Mouse (Mus musculus) frontal cortex, adult 2 months (tissue): ENCODE measurements around the gene Amer2. TPM values are rescaled to one million over a fixed set of nuclear protein-coding genes. Genes with fewer than 3 reads are reported as not detected.

ENCODE experiments used
- DNase-seq, 2 experiments: peaks; one replicate each; pipeline ENCODE4 v3.0.0; 2022; ENCODE audit warnings: low spot score in 1 of 2; ENCODE audit errors: extremely low spot score in 1 of 2
- polyA plus RNA-seq: library from polyadenylated mRNA; depleted of rRNA; stranded (reverse); fragments of >200 nt; gene quantifications from 2 replicates; pipeline ENCODE4 v1.2.3, GENCODE M21; 2012

Amer2 gene
- polyA plus RNA-seq, 1 experiment: 22.4 TPM

DNA sequence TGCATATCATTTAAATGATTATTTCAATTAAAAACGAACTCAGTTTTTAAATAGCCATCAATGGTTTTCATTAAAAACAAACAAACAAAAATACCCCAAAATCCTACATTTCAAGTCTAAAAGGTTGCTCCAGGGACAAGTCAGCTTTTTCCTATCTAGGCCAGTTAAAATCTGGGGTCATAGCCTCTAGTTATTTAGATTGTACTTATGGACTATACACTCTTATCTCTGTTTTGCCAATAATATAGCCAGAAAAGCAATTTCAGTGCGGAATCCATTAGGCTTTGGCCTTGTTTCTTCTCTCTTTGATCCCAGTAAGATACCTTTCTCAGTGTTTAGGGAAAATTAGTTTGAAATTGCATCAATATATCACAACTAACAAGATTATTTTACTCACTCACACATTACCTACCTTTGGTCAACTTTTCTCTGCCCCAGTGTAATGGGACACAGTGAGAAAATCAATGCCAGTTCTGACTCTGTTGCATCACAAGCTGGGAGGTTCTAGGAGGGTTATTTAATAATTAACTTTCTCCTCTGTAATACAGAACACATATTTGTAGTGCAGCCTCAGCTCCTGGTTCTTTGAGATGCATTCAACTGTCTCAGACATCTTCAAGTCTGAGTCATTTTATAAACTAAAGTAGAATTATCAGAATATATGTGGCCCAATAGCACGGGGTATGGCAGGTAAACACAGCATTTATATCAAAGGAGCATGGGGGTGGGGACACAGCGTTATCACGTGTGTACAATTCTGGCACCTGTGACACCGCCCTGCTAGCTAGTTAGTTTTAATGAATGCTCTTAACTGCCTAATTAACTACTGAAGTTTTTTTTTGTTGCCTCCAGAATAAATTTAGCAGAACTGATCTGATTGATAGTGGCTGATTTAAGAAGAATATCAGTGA is 13.8 kb downstream of the Amer2 start:
- no peak for DNase-seq

- no peak for DNase-seq
These were observed 15.3 kb downstream of the Amer2 start for GRCm38 (mm10) chr14:60388332-60388731.

- no peak for DNase-seq
These were observed 19.1 kb downstream of the Amer2 start for GRCm38 (mm10) chr14:60392202-60392601.

DNA sequence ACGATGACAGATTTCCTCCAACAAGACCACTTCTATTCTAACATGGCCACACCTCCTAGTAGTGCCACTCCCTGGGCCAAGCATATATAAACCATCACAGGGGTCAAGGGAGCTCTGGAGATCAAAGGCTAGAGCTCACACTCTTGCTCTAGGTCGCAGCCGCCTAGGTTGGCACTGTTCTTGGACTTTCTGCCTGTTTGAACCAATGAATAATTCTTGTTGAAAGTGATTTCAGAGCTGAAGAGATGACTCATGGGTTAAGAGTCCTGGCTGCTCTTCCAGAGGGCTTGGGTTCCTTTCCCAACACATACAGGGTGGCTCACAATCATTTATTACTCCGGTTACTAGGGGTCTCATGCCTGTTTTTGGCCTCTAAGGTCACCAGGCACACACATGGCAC is 24.3 kb downstream of the Amer2 start:
- DNase-seq: no peak

- peak in 1 of 2 experiments; percentile 54 for DNase-seq
These were observed 25.8 kb downstream of the Amer2 start for GRCm38 (mm10) chr14:60398861-60399260.

GRCm38 (mm10) chr14:60403228-60403627 is 30.2 kb downstream of the Amer2 start:
- DNase-seq: no peak

DNA sequence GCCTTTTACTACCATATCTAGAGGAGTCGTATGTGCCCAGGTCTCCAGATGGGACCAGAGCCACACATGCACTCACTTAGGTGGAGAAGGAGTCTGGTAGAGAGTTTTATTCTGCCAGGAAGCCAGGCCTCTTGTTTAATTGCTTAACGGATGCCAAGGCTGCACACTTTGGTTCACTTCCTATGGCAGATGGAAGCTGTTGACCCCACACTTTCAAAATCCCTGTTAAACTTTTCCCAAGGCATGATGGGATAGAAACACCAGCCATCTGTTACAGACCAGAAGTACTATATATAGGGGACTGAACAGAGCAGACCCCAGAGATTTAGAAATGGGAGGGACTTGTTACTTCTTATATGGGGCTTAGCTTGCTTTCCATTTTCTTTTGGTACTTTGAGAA is 32.8 kb downstream of the Amer2 start:
- DNase-seq: no peak

DNA sequence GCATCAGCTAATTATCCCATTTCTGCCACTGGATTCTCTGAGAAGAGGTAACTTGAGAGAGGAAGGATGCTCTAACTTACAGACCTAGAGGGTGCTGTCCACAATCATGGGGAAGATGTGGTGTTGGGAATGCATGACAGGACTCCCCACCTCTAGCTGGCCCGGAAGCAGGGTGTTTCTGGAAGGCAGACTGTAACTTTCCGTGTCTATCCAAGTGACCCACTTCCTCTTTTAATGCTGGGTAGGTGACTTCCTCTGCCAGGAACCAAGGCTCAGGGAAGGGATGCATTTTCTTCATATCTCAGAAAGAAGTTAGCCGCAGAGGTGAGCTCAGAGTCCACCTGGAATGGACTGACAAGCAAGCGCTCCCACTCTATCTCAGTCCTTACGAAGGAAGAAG is 33.5 kb downstream of the Amer2 start:
- DNase-seq: no peak

- no peak for DNase-seq
These were observed 34.3 kb downstream of the Amer2 start for GRCm38 (mm10) chr14:60407319-60407718.

- peak; percentile 49 to 74 for DNase-seq
These were observed 36.8 kb downstream of the Amer2 start for GRCm38 (mm10) chr14:60409702-60410491.

GRCm38 (mm10) chr14:60411229-60411628 is 38.2 kb downstream of the Amer2 start:
- no peak for DNase-seq

- DNase-seq: peak; percentile 83 to 90
These were observed 41.6 kb downstream of the Amer2 start for GRCm38 (mm10) chr14:60414691-60415090.

GRCm38 (mm10) chr14:60417924-60418323 is 44.9 kb downstream of the Amer2 start:
- DNase-seq: peak in 1 of 2 experiments; percentile 44

DNA sequence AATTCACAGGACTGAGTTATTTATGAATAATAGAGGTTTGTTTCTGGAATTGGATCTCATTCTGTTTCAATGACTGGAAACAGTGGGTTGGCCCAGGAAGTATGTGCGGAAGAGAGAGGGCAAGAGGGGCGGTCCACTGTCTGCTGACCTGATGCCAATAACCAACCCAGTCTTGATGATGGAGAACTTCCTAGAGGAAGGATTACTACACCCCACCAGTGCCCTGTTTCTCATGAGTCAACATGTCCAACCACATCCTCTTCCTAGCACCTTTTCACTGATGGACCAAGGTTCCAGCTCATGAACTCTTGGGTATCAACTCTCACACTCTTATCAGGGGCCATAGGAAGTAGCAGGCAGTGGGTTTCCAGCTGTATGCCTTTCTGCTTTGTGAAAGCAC is 49.9 kb downstream of the Amer2 start:
- DNase-seq: no peak

- no peak for DNase-seq
These were observed 51.1 kb downstream of the Amer2 start for GRCm38 (mm10) chr14:60424174-60424573.

DNA sequence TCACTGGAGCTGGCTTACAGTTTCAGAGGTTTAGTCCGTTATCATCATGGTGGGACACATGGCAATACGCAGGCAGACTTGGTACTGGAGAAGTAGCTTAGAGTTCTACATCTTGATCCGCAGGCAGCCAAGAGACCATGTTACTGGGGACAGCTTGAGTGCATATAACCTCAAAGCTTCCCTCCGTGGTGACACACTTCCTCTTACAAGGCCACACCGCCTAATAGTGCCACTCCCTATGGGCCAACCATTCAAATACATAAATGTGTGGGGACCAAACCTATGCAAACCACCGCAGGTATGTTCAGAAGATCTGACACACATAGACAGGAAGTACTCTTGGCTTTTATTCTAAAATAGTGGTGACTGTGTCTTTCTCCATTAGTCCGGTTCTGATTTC is 52.5 kb downstream of the Amer2 start:
- DNase-seq: no peak

GRCm38 (mm10) chr14:60427896-60428295 is 54.8 kb downstream of the Amer2 start:
- no peak for DNase-seq

DNA sequence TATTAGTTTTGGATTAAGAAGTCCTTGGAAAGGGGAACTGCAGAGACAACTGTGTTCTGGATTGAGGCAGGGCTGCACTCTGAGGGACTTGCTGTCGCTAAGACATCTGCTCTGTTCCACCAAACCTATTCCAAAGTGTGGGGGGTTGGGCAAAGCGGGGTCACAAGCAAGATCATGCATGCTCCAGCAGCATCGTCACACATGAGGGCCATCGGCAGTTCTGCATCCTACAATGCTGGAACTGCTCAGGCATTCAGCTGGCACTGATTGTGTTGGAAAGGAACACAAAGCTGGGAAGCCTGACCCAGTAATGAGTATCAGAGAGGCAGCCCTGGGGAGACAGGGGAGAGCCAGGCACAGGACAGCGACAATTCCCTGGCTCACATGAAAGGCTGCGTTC is 56.5 kb downstream of the Amer2 start:
- no peak for DNase-seq

DNA sequence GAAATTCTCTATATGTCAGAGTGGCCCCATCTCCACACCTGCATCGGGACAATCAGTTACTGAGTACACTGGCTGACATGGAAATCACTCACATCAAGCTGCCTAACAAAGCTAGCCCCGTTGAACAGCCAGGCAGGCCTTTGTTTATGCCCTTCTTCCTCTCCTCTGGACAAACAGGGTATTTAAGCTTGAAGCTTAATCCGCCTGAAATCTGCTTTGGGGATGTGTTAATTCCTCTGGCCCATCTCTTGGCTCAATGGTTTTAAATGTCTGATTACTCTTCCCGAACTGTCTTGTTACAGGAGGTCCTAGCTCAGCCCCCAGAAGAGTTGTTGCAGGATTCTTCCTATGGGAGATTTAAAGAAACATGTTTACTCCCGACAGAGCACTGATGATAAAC is 58.5 kb downstream of the Amer2 start:
- no peak for DNase-seq

GRCm38 (mm10) chr14:60432136-60432535 is 59.1 kb downstream of the Amer2 start:
- no peak for DNase-seq

- DNase-seq: peak in 1 of 2 experiments; percentile 60
These were observed 62.5 kb downstream of the Amer2 start for GRCm38 (mm10) chr14:60435515-60435914.

DNA sequence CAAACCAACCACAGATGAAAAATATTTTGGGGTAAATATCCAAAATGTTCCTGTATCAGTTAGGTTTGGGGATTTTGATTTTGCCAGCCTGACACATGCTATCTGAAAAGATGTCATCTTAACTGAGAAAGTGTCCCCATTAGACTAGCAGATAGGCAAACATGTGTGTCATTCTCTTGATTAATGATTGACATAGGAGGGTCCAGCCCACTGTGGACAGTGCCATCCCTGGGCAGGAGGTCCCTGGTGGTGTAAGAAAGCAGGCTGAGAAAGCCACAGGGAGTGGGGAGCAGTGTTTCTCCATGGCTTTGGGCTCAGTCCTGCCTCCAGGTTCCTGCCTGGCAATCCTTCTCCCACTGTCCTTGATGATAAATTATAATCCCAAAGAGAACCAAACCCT is 63.3 kb downstream of the Amer2 start:
- DNase-seq: no peak
